Mouse (Mus musculus) liver, embryonic 16.5 days (tissue): Measurements from ENCODE around the gene Usp3. TPM values are rescaled to one million over a fixed set of nuclear protein-coding genes. Genes with fewer than 3 reads are reported as not detected.

Experiments
- ATAC-seq: fragments of 200-750 bp; cut with Nextera tagmentation; 2 replicates; pipeline ENCODE4 v1.8.0; 2017; ENCODE audit warnings: low read depth, mild to moderate bottlenecking, moderate number of reproducible peaks, moderate library complexity
- H3K27ac ChIP-seq: fragments of 300-500 bp; sonication (generic); 2 replicates; pipeline ENCODE4 v1.5.1; 2014; ENCODE audit warnings: mild to moderate bottlenecking, low read length
- H3K27me3 ChIP-seq: fragments of 300-500 bp; sonication (generic); 2 replicates; pipeline ENCODE4 v1.6.1; 2014; ENCODE audit warnings: low read depth, low read length, mixed read lengths; ENCODE audit not compliant: control insufficient read depth, insufficient read depth
- H3K36me3 ChIP-seq: fragments of 300-500 bp; sonication (generic); 2 replicates; pipeline ENCODE4 v1.6.1; 2014; ENCODE audit warnings: mild to moderate bottlenecking; ENCODE audit not compliant: control insufficient read depth, insufficient read depth
- H3K4me1 ChIP-seq: fragments of 300-500 bp; sonication (generic); 2 replicates; pipeline ENCODE4 v1.6.1; 2014; ENCODE audit warnings: low read depth, low read length, mixed read lengths; ENCODE audit not compliant: control insufficient read depth
- H3K4me2 ChIP-seq: fragments of 300-500 bp; sonication (generic); 2 replicates; pipeline ENCODE4 v1.6.1; 2014; ENCODE audit warnings: low read depth, low read length, mixed read lengths
- H3K4me3 ChIP-seq: fragments of 300-500 bp; sonication (generic); 2 replicates; pipeline ENCODE4 v1.5.1; 2014; ENCODE audit warnings: low read depth, mild to moderate bottlenecking, low read length
- H3K9ac ChIP-seq: fragments of 300-500 bp; sonication (generic); 2 replicates; pipeline ENCODE4 v1.6.1; 2014; ENCODE audit warnings: low read depth, low read length
- H3K9me3 ChIP-seq: fragments of 300-500 bp; sonication (generic); replicated peaks from 2 replicates; pipeline ENCODE4 v1.6.1; 2016; ENCODE audit warnings: low read length; ENCODE audit not compliant: control insufficient read depth
- WGBS: fragments of 180-500 bp; shearing (Covaris S2); extraction: QIAGEN DNeasy Blood & Tissue Kit; methylation state at CpG from one replicate; pipeline ENCODE4 v1.1.7; 2014; ENCODE audit not compliant: insufficient replicate concordance; 5-methylcytosine and 5-hydroxymethylcytosine counted together
- polyA plus RNA-seq: library from polyadenylated mRNA; unstranded; fragments of >200 nt; fragmentation: Nextera tagmentation; extraction: Ambion mirVana; gene quantifications from 2 replicates; pipeline ENCODE4 v1.2.1, GENCODE M21; 2015

Gene Usp3
- 11.9 and 14.8 TPM in 2 replicates for polyA plus RNA-seq

DNA sequence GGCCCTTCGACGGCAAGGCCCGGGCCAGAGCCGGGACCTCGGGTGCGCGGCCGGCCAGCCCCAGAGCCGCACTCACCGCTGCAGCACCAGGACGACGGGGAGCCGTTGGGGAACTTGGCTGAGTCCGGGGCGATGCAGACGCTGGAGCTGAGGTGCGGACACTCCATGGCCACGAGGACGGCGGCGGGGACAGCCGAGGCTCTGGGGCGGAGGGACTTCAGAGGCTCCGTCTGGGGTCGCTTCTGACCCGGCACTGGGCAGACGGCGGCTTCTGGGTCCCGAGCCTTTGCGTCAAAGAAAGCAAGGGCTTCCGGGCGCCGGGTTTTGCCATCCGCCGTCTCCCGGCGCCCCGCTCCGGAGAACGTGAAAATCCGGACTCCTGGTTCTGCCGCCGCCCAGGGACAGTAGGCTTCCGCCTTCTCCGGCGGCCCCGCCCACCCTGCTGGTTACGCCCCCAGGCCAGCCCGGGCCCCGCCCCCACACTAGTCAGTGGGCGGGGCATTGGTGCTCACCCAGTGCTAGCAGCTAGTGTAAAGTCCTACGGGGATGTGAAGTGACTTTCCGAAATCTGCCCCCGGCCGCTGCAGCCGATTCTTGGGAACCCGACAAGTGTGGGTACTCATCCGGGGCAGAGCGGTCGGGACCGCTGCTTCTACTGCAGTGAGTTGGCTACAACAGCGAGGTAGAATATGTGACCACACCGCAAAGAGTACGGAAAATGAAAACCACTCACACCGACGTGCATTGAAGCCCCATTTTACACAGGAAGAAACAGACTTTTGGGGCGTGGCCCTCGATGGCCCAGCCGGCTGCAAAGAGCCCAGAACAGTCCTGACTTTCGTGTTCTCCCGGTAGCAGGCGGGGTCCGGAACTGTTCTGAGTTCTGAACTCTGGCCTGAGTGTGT is at the start of gene Usp3:
Usp3 (minus strand) TSS at position 435 of the 905 bp plus-strand sequence.
- peaks cover 30% of the 10 kb centered on the region for H3K4me1 ChIP-seq
- H3K4me3 ChIP-seq, result peak within 1 kb of the TSS; percentile 93
- peak; percentile 92 for ATAC-seq
- WGBS, result under 1% methylated on average over 73 of the region's 73 CpGs
- peak within 1 kb of the TSS; percentile 93 for H3K4me2 ChIP-seq
- H3K27ac ChIP-seq, result peak within 1 kb of the TSS; percentile 93
- H3K27me3 ChIP-seq, result no peaks in the 10 kb centered on the region
- peak within 1 kb of the TSS; percentile 94 for H3K9ac ChIP-seq
- H3K9me3 ChIP-seq, result no peaks in the 10 kb centered on the region
- no peaks in the 10 kb centered on the region for H3K36me3 ChIP-seq

DNA sequence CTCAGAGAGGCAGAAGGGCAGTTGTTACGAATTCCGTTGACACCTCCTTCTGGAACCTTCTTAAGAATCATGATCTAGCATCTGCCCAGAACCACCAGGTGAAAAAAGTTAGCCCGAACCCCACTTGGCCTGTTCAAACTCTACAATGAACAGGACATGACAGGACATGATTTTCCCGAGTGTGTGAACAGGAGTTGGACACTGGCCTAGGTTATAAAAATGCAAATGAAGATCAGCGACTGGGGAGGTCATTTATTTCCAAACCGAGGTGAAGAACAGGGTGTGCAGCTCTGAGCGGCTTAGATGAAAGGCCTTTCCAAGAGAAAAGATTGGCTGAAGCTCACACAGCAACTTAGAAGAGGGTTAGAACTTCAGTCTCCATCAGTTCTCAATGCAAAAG is 47.5 kb upstream of the Usp3 start:
- no peaks in the 10 kb centered on the region for H3K36me3 ChIP-seq
- 59% methylated on average over 7 of the region's 7 CpGs for whole genome bisulfite sequencing
- H3K27ac ChIP-seq, result no peak overlapping the region
- ATAC-seq, result no peak
- no peak overlapping the region for H3K4me3 ChIP-seq
- no peaks in the 10 kb centered on the region for H3K27me3 ChIP-seq
- H3K9me3 ChIP-seq, result no peaks in the 10 kb centered on the region
- no peak overlapping the region for H3K4me2 ChIP-seq
- H3K9ac ChIP-seq, result no peak overlapping the region
- H3K4me1 ChIP-seq, result no peaks in the 10 kb centered on the region

DNA sequence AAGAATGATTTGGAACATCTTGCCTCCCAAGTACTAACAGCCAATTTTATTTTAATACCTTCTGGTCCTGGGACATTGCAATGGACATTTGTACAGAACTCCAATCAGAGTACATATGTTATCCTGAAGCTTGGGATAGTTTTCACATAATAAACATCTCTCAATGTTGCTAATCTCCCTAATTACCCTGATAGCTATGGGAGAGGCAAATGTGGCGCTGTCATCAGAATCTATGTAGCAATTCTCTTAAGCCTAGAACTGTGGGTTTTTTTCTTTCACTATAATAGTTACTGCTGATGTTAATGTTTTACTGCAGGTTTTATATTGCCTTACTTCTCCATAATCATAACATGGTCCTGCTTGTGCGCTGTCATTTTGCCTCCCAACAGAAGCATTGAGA is 46.7 kb upstream of the Usp3 start:
- ATAC-seq, result no peak
- H3K4me1 ChIP-seq, result no peaks in the 10 kb centered on the region
- H3K27me3 ChIP-seq, result no peaks in the 10 kb centered on the region
- H3K4me2 ChIP-seq, result no peak overlapping the region
- H3K9me3 ChIP-seq, result no peaks in the 10 kb centered on the region
- no peak overlapping the region for H3K9ac ChIP-seq
- no peak overlapping the region for H3K4me3 ChIP-seq
- no peak overlapping the region for H3K27ac ChIP-seq
- 80% methylated on average over 2 of the region's 2 CpGs for WGBS
- H3K36me3 ChIP-seq, result no peaks in the 10 kb centered on the region

DNA sequence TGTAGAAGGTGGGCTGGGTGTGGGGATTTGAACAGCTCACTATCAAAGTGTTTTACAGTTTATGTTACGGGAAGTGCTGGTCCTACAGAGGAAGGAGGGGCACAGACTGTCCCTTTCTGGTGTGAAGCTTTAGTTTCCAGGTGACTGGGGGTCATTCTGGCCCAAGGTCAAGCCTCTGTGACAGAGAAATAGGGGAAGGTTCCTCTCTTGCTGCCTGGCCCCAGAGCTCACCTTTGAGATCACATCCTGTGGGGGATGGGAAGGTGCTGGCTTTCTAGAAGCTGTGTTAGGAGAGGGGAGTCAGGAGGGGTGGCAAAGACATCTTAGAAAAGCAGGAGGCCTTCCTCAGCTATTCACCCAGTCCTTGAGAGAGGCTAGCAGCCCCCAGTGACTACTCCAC is 39.5 kb upstream of the Usp3 start:
- H3K9me3 ChIP-seq, result no peaks in the 10 kb centered on the region
- WGBS, result 59% methylated on average over 1 of the region's 1 CpGs
- H3K36me3 ChIP-seq, result no peaks in the 10 kb centered on the region
- H3K27me3 ChIP-seq, result no peaks in the 10 kb centered on the region
- H3K9ac ChIP-seq, result no peak overlapping the region
- no peak overlapping the region for H3K27ac ChIP-seq
- peaks cover 3% of the 10 kb centered on the region; the same call in 1 of the 2 replicates for H3K4me1 ChIP-seq
- no peak overlapping the region for H3K4me2 ChIP-seq
- H3K4me3 ChIP-seq, result no peak overlapping the region
- no peak for ATAC-seq

DNA sequence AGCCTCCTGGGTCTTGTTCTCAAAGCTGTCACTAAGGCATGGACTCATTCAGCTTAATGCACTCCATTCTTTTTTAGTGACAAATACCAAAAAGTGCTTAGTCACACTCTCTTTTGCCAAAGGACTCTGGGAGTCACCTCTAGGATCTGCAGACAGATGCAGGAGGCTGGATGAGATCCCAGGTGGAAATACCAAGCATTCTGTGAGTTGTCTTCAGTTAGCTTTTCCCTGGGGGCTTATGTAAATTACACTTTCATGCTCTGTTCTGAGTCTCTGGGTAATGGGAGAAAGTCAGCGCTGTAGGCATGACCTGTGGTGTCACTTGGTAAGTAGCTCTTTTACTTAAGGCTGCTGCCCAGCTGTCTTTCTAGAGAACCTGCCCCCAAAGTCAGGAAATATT is 38.0 kb upstream of the Usp3 start:
- Histone ChIP-seq H3K36me3 (no peaks in the 10 kb centered on the region), H3K27me3 (no peaks in the 10 kb centered on the region), H3K4me1 (peaks cover 3% of the 10 kb centered on the region; the same call in 1 of the 2 replicates), H3K9me3 (no peaks in the 10 kb centered on the region), H3K9ac (no peak overlapping the region), H3K4me2 (no peak overlapping the region), H3K27ac (no peak overlapping the region), H3K4me3 (no peak overlapping the region)
- WGBS, result 63% methylated on average over 1 of the region's 1 CpGs
- no peak for ATAC-seq

DNA sequence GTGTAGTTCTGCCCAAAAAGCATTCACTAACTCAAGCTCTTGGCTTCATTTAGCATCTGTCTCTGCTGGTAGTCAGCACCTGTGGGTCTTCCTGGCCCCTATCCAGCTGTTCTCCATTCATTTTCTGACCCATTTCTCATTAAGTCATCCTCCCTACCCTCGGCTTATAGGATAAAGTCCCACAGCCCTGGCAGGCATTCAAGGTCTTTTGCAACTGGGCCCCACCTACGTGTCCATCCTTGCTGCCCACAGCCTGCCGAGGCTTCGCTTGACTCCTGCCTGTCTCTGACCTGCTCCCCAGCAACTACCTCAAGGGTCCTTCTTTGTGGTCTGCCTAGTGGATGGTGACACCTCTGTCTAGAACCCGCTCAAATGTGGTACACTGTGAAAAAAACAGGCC is 33.7 kb upstream of the Usp3 start:
- Histone ChIP-seq H3K36me3 (no peaks in the 10 kb centered on the region), H3K4me1 (peaks cover 7% of the 10 kb centered on the region), H3K4me2 (no peak overlapping the region), H3K4me3 (no peak overlapping the region), H3K27me3 (no peaks in the 10 kb centered on the region), H3K9me3 (no peaks in the 10 kb centered on the region), H3K27ac (peak overlapping the region; percentile 56; the same call in 1 of the 2 replicates), H3K9ac (no peak overlapping the region)
- ATAC-seq, result peak; percentile 78
- WGBS, result 54% methylated on average over 5 of the region's 5 CpGs

DNA sequence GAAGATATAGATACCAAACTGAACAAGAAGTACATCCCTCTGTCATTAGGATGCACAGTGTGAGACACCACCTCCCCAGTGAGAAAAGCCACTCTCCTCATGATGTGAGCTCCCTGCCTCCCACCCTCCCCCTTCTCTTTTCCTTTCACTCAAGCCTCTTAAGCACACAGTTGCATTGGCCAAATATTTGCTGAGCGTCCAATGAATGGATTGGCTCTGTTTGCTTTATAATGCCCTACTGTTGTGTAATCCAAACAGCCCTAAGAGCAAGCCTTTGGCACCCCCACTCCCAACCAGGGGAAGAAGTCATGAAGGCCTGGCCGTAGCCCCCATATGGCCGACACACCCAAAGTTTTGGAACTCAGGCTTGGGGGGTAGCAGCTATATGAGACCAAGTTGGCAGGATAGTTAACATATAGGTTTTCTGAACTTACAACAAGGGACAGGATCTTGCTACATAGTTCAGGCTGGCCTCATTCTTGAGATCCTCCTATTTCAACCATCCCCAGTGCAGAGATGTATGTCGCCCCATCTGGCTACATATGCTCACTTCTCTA is 33.1 kb upstream of the Usp3 start:
- Histone ChIP-seq H3K4me3 (no peak overlapping the region), H3K27ac (peak overlapping the region; percentile 56; the same call in 1 of the 2 replicates), H3K4me1 (peaks cover 7% of the 10 kb centered on the region), H3K4me2 (no peak overlapping the region), H3K9me3 (no peaks in the 10 kb centered on the region), H3K27me3 (no peaks in the 10 kb centered on the region), H3K36me3 (no peaks in the 10 kb centered on the region), H3K9ac (no peak overlapping the region)
- ATAC-seq, result peak; percentile 80
- WGBS, result 59% methylated on average over 4 of the region's 4 CpGs

DNA sequence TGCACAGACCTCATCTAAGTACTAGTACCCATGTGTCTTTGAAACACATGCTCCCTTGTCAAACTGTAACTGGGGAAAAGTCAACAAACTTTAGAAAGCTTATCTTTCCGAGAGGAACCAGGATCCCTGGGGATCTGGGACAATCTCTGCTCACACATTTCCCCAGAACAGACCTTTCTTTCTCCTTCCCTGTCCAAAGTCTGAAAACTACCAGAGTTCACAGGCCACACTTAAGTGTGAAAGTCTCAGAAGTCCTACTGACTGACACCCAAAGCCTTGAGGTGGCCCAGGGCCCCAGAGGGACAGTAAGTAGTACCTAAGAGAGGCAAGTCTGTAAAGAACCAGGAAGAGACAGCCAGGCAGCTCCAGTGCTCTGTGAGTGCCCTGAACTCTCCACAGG is 31.9 kb upstream of the Usp3 start:
- Histone ChIP-seq H3K36me3 (no peaks in the 10 kb centered on the region), H3K4me1 (peaks cover 11% of the 10 kb centered on the region), H3K4me2 (no peak overlapping the region), H3K9ac (no peak overlapping the region), H3K4me3 (no peak overlapping the region), H3K27me3 (no peaks in the 10 kb centered on the region), H3K27ac (no peak overlapping the region), H3K9me3 (no peaks in the 10 kb centered on the region)
- 47% methylated on average over 1 of the region's 1 CpGs for WGBS
- ATAC-seq, result no peak

DNA sequence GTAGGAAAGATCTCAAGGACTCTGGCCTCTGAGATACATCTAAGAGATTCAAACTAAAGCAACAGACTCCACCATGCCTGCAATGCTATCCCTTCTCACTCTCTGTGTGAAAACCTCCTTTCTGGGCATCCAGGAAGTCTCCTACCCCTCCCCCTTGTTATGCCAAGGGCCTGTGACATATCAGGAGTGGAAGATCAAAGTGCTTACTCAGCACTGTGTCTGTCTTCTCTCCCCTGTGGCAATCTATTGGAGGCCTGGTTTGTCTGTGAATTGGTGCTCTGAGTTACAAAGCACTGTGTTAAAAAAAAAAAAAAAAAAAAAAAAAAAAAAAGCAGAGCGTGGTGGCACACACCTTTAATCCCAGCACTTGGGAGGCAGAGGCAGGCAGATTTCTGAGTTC is 30.7 kb upstream of the Usp3 start:
- no CpG with 5 or more reads among the region's 1 CpGs for WGBS
- Histone ChIP-seq H3K4me3 (no peak overlapping the region), H3K27ac (no peak overlapping the region), H3K27me3 (no peaks in the 10 kb centered on the region), H3K4me2 (no peak overlapping the region), H3K36me3 (no peaks in the 10 kb centered on the region), H3K4me1 (peaks cover 11% of the 10 kb centered on the region), H3K9ac (no peak overlapping the region), H3K9me3 (no peaks in the 10 kb centered on the region)
- no peak for ATAC-seq
